Mouse (Mus musculus): ENCODE data around the gene Fancc. TPM values are rescaled to one million over a fixed set of nuclear protein-coding genes. Genes with fewer than 3 reads are reported as not detected.

Fancc gene
- total and polyA plus RNA-seq, 2 experiments: 4.0 to 4.6 TPM

DNA sequence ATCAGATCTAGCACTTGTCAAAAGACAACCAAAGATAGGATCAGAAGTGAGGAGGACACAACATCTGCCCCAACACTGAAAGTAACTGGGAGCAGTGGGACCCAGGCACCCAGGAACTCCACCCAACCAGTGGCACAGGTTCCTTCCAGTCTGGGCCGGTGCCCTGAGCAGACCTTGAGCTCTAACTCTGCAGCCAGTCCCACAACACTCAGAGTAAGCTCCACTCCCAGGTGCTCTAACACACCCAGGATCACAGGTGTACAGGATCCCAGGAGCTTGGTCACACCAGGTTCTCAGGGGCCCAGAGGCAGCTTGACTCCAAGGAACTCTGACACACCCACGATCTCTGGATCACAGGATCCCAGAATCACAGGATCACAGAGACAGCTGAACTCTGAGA, 74.0 kb downstream of the Fancc start:
- no peak for DNase-seq (ENCODE audit: extremely low read depth, low read depth, low spot score)
- H3K4me1 ChIP-seq (ENCODE audit: control insufficient read depth, insufficient read depth, low read length): no peaks in the 10 kb centered on the region
- H3K36me3 ChIP-seq (ENCODE audit: control insufficient read depth, insufficient read depth, low read length): no peaks in the 10 kb centered on the region
- WGBS: 94% methylated on average over 2 of the region's 2 CpGs
- no peak overlapping the region for H3K4me3 ChIP-seq (ENCODE audit: insufficient read depth, low read depth, low read length)
- H3K27ac ChIP-seq (replicated peaks; ENCODE audit: insufficient read depth, low read depth, low read length): no peak overlapping the region
- H3K27me3 ChIP-seq (ENCODE audit: control insufficient read depth, insufficient read depth, low read length): no peaks in the 10 kb centered on the region
- no peaks in the 10 kb centered on the region for H3K79me2 ChIP-seq (ENCODE audit: control insufficient read depth, insufficient read depth, low read length)
- H3K9ac ChIP-seq (ENCODE audit: low read depth, low read length): no peak overlapping the region
- no peak for TF ChIP-seq POLR2A (IDR thresholded peaks at IDR 0.05; ENCODE audit: extremely low read depth, insufficient read depth, low read length)
- TF ChIP-seq CTCF (IDR thresholded peaks at IDR 0.05; ENCODE audit: low read depth, low read length): no peak

GRCm38 (mm10) chr13:63421225-63421624, 75.9 kb downstream of the Fancc start:
- Histone ChIP-seq H3K79me2 (ENCODE audit: control insufficient read depth, insufficient read depth, low read length) (no peaks in the 10 kb centered on the region), H3K36me3 (ENCODE audit: control insufficient read depth, insufficient read depth, low read length) (no peaks in the 10 kb centered on the region), H3K4me1 (ENCODE audit: control insufficient read depth, insufficient read depth, low read length) (no peaks in the 10 kb centered on the region), H3K4me3 (ENCODE audit: insufficient read depth, low read depth, low read length) (no peak overlapping the region), H3K27ac (replicated peaks; ENCODE audit: insufficient read depth, low read depth, low read length) (no peak overlapping the region), H3K27me3 (ENCODE audit: control insufficient read depth, insufficient read depth, low read length) (no peaks in the 10 kb centered on the region), H3K9ac (ENCODE audit: low read depth, low read length) (no peak overlapping the region)
- no peak for DNase-seq (ENCODE audit: extremely low read depth, low read depth, low spot score)
- TF ChIP-seq CTCF (IDR thresholded peaks at IDR 0.05; ENCODE audit: low read depth, low read length): no peak
- TF ChIP-seq POLR2A (IDR thresholded peaks at IDR 0.05; ENCODE audit: extremely low read depth, insufficient read depth, low read length): no peak

- no peak for DNase-seq (ENCODE audit: extremely low read depth, low read depth, low spot score)
- Histone ChIP-seq H3K9ac (ENCODE audit: low read depth, low read length) (no peak overlapping the region), H3K79me2 (ENCODE audit: control insufficient read depth, insufficient read depth, low read length) (no peaks in the 10 kb centered on the region), H3K27me3 (ENCODE audit: control insufficient read depth, insufficient read depth, low read length) (no peaks in the 10 kb centered on the region), H3K36me3 (ENCODE audit: control insufficient read depth, insufficient read depth, low read length) (no peaks in the 10 kb centered on the region), H3K4me3 (ENCODE audit: insufficient read depth, low read depth, low read length) (no peak overlapping the region), H3K27ac (replicated peaks; ENCODE audit: insufficient read depth, low read depth, low read length) (no peak overlapping the region), H3K4me1 (ENCODE audit: control insufficient read depth, insufficient read depth, low read length) (no peaks in the 10 kb centered on the region)
- TF ChIP-seq POLR2A (IDR thresholded peaks at IDR 0.05; ENCODE audit: extremely low read depth, insufficient read depth, low read length) (no peak), CTCF (IDR thresholded peaks at IDR 0.05; ENCODE audit: low read depth, low read length) (no peak)
- WGBS: 62% methylated on average over 2 of the region's 2 CpGs
These were observed 78.9 kb downstream of the Fancc start for GRCm38 (mm10) chr13:63418148-63418547.

DNA sequence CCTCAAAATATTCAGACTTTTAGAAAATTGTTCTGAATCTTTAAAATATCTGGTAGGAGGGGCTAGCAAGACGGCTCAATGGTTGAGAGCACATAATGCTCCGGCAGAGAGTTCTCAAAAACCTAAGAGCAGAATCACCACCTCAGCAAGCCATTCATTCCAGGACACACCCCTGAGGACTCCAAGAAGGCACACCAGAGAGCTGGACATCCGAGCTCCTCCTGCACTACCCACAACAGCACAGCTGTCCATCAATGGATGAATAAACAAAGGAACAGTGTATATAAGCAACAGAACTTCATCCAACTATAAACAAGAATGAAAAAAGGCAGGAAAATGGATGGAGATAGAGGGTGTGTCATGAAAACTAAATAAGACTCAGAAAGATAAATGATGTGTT, 80.3 kb downstream of the Fancc start:
- Histone ChIP-seq H3K4me3 (ENCODE audit: insufficient read depth, low read depth, low read length) (no peak overlapping the region), H3K27me3 (ENCODE audit: control insufficient read depth, insufficient read depth, low read length) (no peaks in the 10 kb centered on the region), H3K4me1 (ENCODE audit: control insufficient read depth, insufficient read depth, low read length) (no peaks in the 10 kb centered on the region), H3K27ac (replicated peaks; ENCODE audit: insufficient read depth, low read depth, low read length) (no peak overlapping the region), H3K9ac (ENCODE audit: low read depth, low read length) (no peak overlapping the region), H3K36me3 (ENCODE audit: control insufficient read depth, insufficient read depth, low read length) (no peaks in the 10 kb centered on the region), H3K79me2 (ENCODE audit: control insufficient read depth, insufficient read depth, low read length) (no peaks in the 10 kb centered on the region)
- DNase-seq (ENCODE audit: extremely low read depth, low read depth, low spot score): no peak
- 84% methylated on average over 3 of the region's 3 CpGs for WGBS
- TF ChIP-seq POLR2A (IDR thresholded peaks at IDR 0.05; ENCODE audit: extremely low read depth, insufficient read depth, low read length) (no peak), CTCF (IDR thresholded peaks at IDR 0.05; ENCODE audit: low read depth, low read length) (no peak)

GRCm38 (mm10) chr13:63412662-63413061, 84.4 kb downstream of the Fancc start:
- 95% methylated on average over 4 of the region's 4 CpGs for WGBS
- TF ChIP-seq POLR2A (IDR thresholded peaks at IDR 0.05; ENCODE audit: extremely low read depth, insufficient read depth, low read length) (no peak), CTCF (IDR thresholded peaks at IDR 0.05; ENCODE audit: low read depth, low read length) (no peak)
- Histone ChIP-seq H3K27ac (replicated peaks; ENCODE audit: insufficient read depth, low read depth, low read length) (no peak overlapping the region), H3K36me3 (ENCODE audit: control insufficient read depth, insufficient read depth, low read length) (no peaks in the 10 kb centered on the region), H3K4me1 (ENCODE audit: control insufficient read depth, insufficient read depth, low read length) (0 out of 2 replicates have a peak, but pooled peaks cover 2% of the 10 kb centered on the region), H3K4me3 (ENCODE audit: insufficient read depth, low read depth, low read length) (no peak overlapping the region), H3K27me3 (ENCODE audit: control insufficient read depth, insufficient read depth, low read length) (no peaks in the 10 kb centered on the region), H3K79me2 (ENCODE audit: control insufficient read depth, insufficient read depth, low read length) (no peaks in the 10 kb centered on the region), H3K9ac (ENCODE audit: low read depth, low read length) (no peak overlapping the region)
- no peak for DNase-seq (ENCODE audit: extremely low read depth, low read depth, low spot score)

GRCm38 (mm10) chr13:63411310-63412022, 85.6 kb downstream of the Fancc start:
- 0 out of 2 replicates have a peak, but pooled peaks cover 2% of the 10 kb centered on the region for H3K4me1 ChIP-seq (ENCODE audit: control insufficient read depth, insufficient read depth, low read length)
- H3K27ac ChIP-seq (replicated peaks; ENCODE audit: insufficient read depth, low read depth, low read length): no peak overlapping the region
- H3K79me2 ChIP-seq (ENCODE audit: control insufficient read depth, insufficient read depth, low read length): no peaks in the 10 kb centered on the region
- no peak for DNase-seq (ENCODE audit: extremely low read depth, low read depth, low spot score)
- WGBS: 84% methylated on average over 4 of the region's 4 CpGs
- no peaks in the 10 kb centered on the region for H3K36me3 ChIP-seq (ENCODE audit: control insufficient read depth, insufficient read depth, low read length)
- TF ChIP-seq POLR2A (IDR thresholded peaks at IDR 0.05; ENCODE audit: extremely low read depth, insufficient read depth, low read length) (no peak), CTCF (IDR thresholded peaks at IDR 0.05; ENCODE audit: low read depth, low read length) (0 out of 2 replicates have a peak, but pooled peaks have one; percentile 5)
- H3K4me3 ChIP-seq (ENCODE audit: insufficient read depth, low read depth, low read length): no peak overlapping the region
- no peak overlapping the region for H3K9ac ChIP-seq (ENCODE audit: low read depth, low read length)
- H3K27me3 ChIP-seq (ENCODE audit: control insufficient read depth, insufficient read depth, low read length): no peaks in the 10 kb centered on the region
